17 mouse cellular contexts compared by ENCODE assay signal in genomic region chr2:134726713-134727112, GRCm38 (mm10). TPM values are rescaled to one million over a fixed set of nuclear protein-coding genes. Genes with fewer than 3 reads are reported as not detected.
A peak's percentile ranks its signal among the peaks of the same experiment; 100 is the strongest.
DNase-seq lines count a peak whose midpoint lies in the region.
"Had no signal": no experiment of that assay in that cellular context is flagged by ENCODE, and none has a peak within 500 bp of the region (broad histone marks: within the 10 kb centered on the region; RNA-seq: fewer than 3 reads in every experiment).

No protein-coding gene starts in this region.

- DNase-seq in adrenal gland, adult 2 months, result peak; percentile 33
- DNase-seq in adrenal gland, adult 18-20 months (ENCODE audit: low spot score in 2 of 2), result no peak
- peak; percentile 8 to 18 for DNase-seq in heart, adult 18-20 months
- no peak for DNase-seq in heart, postnatal 4 days
- peak; percentile 34 for DNase-seq in adrenal gland, postnatal 10 days
- peak; percentile 85 for DNase-seq in gonadal fat pad, adult 2 months (ENCODE audit: low read depth)
- DNase-seq in frontal cortex, postnatal 25 days (ENCODE audit: low spot score in 2 of 2), result no peak
- DNase-seq in ovary, postnatal 14 days (ENCODE audit: low spot score), result no peak
- DNase-seq: gastrocnemius, postnatal 10 days; heart, postnatal 36 days; kidney, adult 9 months; kidney, postnatal 36 days; liver; lung, embryonic 14.5 days; lung, postnatal 36 days had no signal

RNA-seq across cellular contexts. Expression of gene Plcb1, which starts 59.2 kb away (rescaled TPM):
- total RNA-seq in adrenal gland, adult 2 months (2021), result 10 to 100 TPM; 69.9 to 80.4 TPM
- polyA plus RNA-seq in adrenal gland, adult 2 months (2012; rRNA removed), result 24.7 and 39.3 TPM in 2 replicates
- 10 to 100 TPM; 51.4 to 88.0 TPM for total RNA-seq in adrenal gland, adult 18-20 months (2021)
- 1 to 10 TPM; 4.2 to 5.0 TPM for total RNA-seq in heart, adult 18-20 months (2021)
- total RNA-seq in heart, postnatal 4 days (2021), result 1 to 10 TPM; 6.2 to 7.0 TPM
- 10 to 100 TPM; 34.0 to 46.4 TPM for total RNA-seq in adrenal gland, postnatal 10 days (2021)
- polyA plus RNA-seq in gonadal fat pad, adult 2 months (2012; rRNA removed), result 3.6 and 4.3 TPM in 2 replicates
- polyA plus RNA-seq: activated CD4-positive, CD25-positive, alpha-beta regulatory T cell, adult 4 months; CD4-positive, CD25-positive, alpha-beta regulatory T cell, adult 4 months had no signal

Comparison
In these comparisons a context has a peak if more than half of its experiments do, and no peak if none do; other contexts are left out.
1. DNase-seq: peak in adrenal gland, adult 2 months (single experiment), heart, adult 18-20 months (2 of 2), adrenal gland, postnatal 10 days (single experiment) and gonadal fat pad, adult 2 months (single experiment); none in adrenal gland, adult 18-20 months (0 of 2), heart, postnatal 4 days (single experiment), frontal cortex, postnatal 25 days (0 of 2) and ovary, postnatal 14 days (single experiment).
2. RNA of gene Plcb1, which starts 59.2 kb away (total RNA-seq): 51.4 to 88.0 TPM in adrenal gland, adult 18-20 months, 69.9 to 80.4 TPM in adrenal gland, adult 2 months and 34.0 to 46.4 TPM in adrenal gland, postnatal 10 days; 6.2 to 7.0 TPM in heart, postnatal 4 days and 4.2 to 5.0 TPM in heart, adult 18-20 months; every median in the first group is over 4 times any median in the second.